Mouse (Mus musculus): ENCODE data around the gene Mdm1.

DNA sequence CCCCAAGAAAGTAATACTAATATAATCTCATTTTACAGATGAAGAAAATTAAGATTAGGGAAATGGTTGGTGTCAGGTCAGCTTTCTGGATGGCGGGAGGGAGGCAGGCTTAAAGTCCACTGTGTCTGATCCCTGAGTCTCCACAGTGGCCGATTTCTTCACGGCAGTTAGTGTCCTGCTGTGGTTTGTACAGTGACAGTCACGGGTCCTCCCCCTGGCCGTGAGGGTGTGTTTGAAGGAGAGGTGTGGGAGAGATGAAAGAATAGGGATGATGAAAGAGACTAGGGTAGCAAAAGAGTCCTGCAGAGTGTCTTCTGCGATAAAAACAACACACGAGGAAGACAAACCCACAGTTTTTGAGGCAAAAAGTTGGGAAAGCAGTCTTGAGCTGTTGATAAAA lies 30.0 kb upstream of the Mdm1 start:
- no peak for TF ChIP-seq CTCF (IDR thresholded peaks at IDR 0.05; ENCODE audit: insufficient read depth, low read depth, low read length)
- no peak for TF ChIP-seq POLR2A (IDR thresholded peaks at IDR 0.05; ENCODE audit: insufficient read depth, low read depth, low read length)
